Mouse (Mus musculus) liver, embryonic 16.5 days (tissue): ENCODE results near the gene Mrpl48. TPM values are rescaled to one million over a fixed set of nuclear protein-coding genes. Genes with fewer than 3 reads are reported as not detected.

Experiments used
- ATAC-seq: fragments of 200-750 bp; cut with Nextera tagmentation; 2 replicates; pipeline ENCODE4 v1.8.0; 2017; ENCODE audit warnings: low read depth, mild to moderate bottlenecking, moderate number of reproducible peaks, moderate library complexity
- H3K27ac ChIP-seq: fragments of 300-500 bp; sonication (generic); 2 replicates; pipeline ENCODE4 v1.5.1; 2014; ENCODE audit warnings: mild to moderate bottlenecking, low read length
- H3K27me3 ChIP-seq: fragments of 300-500 bp; sonication (generic); 2 replicates; pipeline ENCODE4 v1.6.1; 2014; ENCODE audit warnings: low read depth, low read length, mixed read lengths; ENCODE audit not compliant: control insufficient read depth, insufficient read depth
- H3K36me3 ChIP-seq: fragments of 300-500 bp; sonication (generic); 2 replicates; pipeline ENCODE4 v1.6.1; 2014; ENCODE audit warnings: mild to moderate bottlenecking; ENCODE audit not compliant: control insufficient read depth, insufficient read depth
- H3K4me1 ChIP-seq: fragments of 300-500 bp; sonication (generic); 2 replicates; pipeline ENCODE4 v1.6.1; 2014; ENCODE audit warnings: low read depth, low read length, mixed read lengths; ENCODE audit not compliant: control insufficient read depth
- H3K4me2 ChIP-seq: fragments of 300-500 bp; sonication (generic); 2 replicates; pipeline ENCODE4 v1.6.1; 2014; ENCODE audit warnings: low read depth, low read length, mixed read lengths
- H3K4me3 ChIP-seq: fragments of 300-500 bp; sonication (generic); 2 replicates; pipeline ENCODE4 v1.5.1; 2014; ENCODE audit warnings: low read depth, mild to moderate bottlenecking, low read length
- H3K9ac ChIP-seq: fragments of 300-500 bp; sonication (generic); 2 replicates; pipeline ENCODE4 v1.6.1; 2014; ENCODE audit warnings: low read depth, low read length
- H3K9me3 ChIP-seq: fragments of 300-500 bp; sonication (generic); replicated peaks from 2 replicates; pipeline ENCODE4 v1.6.1; 2016; ENCODE audit warnings: low read length; ENCODE audit not compliant: control insufficient read depth
- WGBS: fragments of 180-500 bp; shearing (Covaris S2); extraction: QIAGEN DNeasy Blood & Tissue Kit; methylation state at CpG from one replicate; pipeline ENCODE4 v1.1.7; 2014; ENCODE audit not compliant: insufficient replicate concordance; 5-methylcytosine and 5-hydroxymethylcytosine counted together
- polyA plus RNA-seq: library from polyadenylated mRNA; unstranded; fragments of >200 nt; fragmentation: Nextera tagmentation; extraction: Ambion mirVana; gene quantifications from 2 replicates; pipeline ENCODE4 v1.2.1, GENCODE M21; 2015

Mrpl48 gene
- polyA plus RNA-seq, 1 experiment from 2014 or later: 37.4 TPM

DNA sequence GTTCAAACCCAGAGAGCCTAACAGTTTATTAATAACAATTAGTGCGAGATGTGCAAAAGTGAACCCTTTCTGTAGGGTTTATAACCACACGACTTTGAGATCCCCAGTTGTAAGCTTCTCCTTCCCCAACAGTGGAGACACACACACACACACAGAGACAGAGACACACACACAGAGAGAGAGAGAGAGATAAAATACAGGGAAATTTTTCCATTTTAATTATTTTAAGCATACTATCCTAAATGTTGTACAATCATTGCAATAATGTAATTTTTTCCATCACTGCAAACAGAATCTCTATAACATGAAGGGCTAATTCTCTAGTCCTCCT is 16.6 kb downstream of the Mrpl48 start:
- peak overlapping the region; percentile 72 for H3K4me3 ChIP-seq
- no peaks in the 10 kb centered on the region for H3K27me3 ChIP-seq
- peaks cover 9% of the 10 kb centered on the region for H3K4me1 ChIP-seq
- peak overlapping the region; percentile 76 for H3K9ac ChIP-seq
- H3K9me3 ChIP-seq: no peaks in the 10 kb centered on the region
- H3K27ac ChIP-seq: peak overlapping the region; percentile 88; the same call in 1 of the 2 replicates
- no peaks in the 10 kb centered on the region for H3K36me3 ChIP-seq
- H3K4me2 ChIP-seq: peak overlapping the region; percentile 78
- WGBS: 7% methylated on average over 2 of the region's 2 CpGs
- ATAC-seq: no peak

DNA sequence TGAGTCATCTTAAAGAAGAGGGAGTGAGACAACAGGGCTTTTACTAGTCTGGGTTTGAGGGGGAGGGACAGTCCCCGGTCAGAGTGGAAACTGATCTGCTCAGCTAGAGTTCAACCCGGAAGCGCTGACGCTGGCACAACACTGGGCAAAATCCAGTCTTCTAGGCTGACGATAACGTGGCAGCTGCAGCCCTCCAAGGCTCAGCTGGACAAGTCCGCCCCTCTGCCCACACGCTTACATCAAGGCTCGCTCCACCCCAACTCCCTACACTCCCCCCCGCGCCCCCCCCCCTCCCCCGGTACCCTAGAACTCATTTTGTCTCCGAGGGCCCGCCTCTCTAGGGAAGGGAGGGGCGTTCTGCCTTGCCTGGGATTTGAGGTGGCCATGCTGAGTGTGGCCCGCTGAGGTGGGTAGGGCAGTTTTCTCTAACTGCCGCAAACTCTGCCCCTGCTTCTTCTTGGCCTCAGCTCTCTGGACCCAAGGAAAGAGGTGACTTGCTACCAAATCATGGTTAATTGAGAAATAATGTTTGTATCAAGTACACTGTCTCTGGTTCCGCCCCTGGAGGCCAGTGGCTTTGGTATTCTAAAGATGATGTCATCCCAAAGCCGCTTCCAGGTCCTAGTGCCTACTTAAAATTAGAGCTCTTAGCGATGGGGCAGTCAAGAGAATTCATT is 17.1 kb downstream of the Mrpl48 start:
- Histone ChIP-seq H3K9ac (peak overlapping the region; percentile 76), H3K4me3 (peak overlapping the region; percentile 72), H3K27ac (peak overlapping the region; percentile 88), H3K27me3 (no peaks in the 10 kb centered on the region), H3K4me2 (peak overlapping the region; percentile 78), H3K36me3 (no peaks in the 10 kb centered on the region), H3K9me3 (no peaks in the 10 kb centered on the region), H3K4me1 (peaks cover 9% of the 10 kb centered on the region)
- 1% methylated on average over 17 of the region's 20 CpGs for whole genome bisulfite sequencing
- ATAC-seq: peak; percentile 91

DNA sequence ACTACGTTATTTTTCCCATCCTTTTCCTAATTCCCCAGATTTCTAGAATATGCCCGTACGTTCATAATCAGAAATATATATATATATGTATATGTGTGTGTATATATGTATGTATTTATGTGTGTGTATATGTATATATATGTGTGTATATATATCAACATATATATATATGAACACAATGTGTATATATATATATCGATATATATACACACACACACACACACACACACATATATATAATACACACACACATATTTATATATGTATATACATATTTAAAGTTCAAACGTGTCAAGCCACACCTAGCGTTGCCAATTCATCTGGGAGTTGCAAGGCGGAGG is 17.6 kb downstream of the Mrpl48 start:
- peak overlapping the region; percentile 88 for H3K27ac ChIP-seq
- peaks cover 9% of the 10 kb centered on the region for H3K4me1 ChIP-seq
- peak overlapping the region; percentile 78 for H3K4me2 ChIP-seq
- H3K9ac ChIP-seq: peak overlapping the region; percentile 76
- 35% methylated on average over 7 of the region's 7 CpGs for WGBS
- H3K4me3 ChIP-seq: peak overlapping the region; percentile 72
- no peaks in the 10 kb centered on the region for H3K9me3 ChIP-seq
- H3K27me3 ChIP-seq: no peaks in the 10 kb centered on the region
- no peaks in the 10 kb centered on the region for H3K36me3 ChIP-seq
- no peak for ATAC-seq

DNA sequence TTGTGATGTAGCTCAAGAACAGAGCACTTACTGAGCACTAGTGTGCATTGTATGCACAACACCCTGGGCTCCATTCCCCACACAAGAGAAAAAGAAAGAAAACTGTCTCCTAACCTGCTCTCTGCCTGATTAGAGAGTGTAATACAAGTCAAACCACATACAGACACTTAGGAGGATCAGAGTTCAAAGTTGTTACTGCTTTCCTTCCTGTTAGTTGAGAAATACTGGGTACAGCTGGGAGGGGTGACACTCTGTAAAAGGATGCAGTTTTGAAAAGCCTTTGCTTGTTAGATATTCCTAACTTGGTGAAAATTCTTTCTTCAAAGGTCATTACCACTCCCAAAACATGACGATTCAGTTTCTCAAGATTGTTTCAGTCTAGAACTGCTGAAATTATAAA is 18.3 kb downstream of the Mrpl48 start:
- Histone ChIP-seq H3K27me3 (no peaks in the 10 kb centered on the region), H3K9ac (no peak overlapping the region), H3K4me1 (peaks cover 9% of the 10 kb centered on the region), H3K36me3 (no peaks in the 10 kb centered on the region), H3K4me3 (no peak overlapping the region), H3K27ac (peak overlapping the region; percentile 20), H3K9me3 (no peaks in the 10 kb centered on the region), H3K4me2 (no peak overlapping the region)
- WGBS: 53% methylated on average over 1 of the region's 1 CpGs
- ATAC-seq: no peak

DNA sequence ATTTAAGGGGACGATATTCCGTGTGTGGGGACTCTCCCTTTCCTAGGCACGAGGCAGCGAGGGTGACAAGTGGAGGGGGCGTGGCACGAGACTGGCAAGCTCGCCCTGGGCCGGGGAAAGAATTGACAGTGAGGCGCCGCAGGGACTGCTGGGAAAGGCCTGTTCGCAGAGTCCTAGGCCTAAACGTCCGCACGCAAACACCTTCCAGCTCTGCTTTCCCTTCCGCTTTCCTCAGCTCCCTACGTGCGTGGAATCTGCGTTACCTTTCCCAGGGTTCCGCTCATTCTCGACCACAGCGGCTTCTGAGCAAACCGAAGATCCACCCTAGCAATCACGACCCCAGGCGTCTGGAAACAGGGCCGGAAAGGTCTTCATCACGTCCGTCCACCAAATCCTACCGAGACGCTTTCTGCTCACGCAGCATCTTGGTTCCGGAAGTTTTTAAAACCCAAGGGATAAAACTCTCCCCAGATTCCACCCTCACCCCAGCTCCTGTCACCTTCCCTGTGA is 25.3 kb downstream of the Mrpl48 start:
- Histone ChIP-seq H3K9me3 (no peaks in the 10 kb centered on the region), H3K27me3 (no peaks in the 10 kb centered on the region), H3K4me2 (peak overlapping the region; percentile 82), H3K9ac (peak overlapping the region; percentile 81), H3K4me1 (peaks cover 17% of the 10 kb centered on the region), H3K27ac (peak overlapping the region; percentile 74), H3K36me3 (no peaks in the 10 kb centered on the region), H3K4me3 (peak overlapping the region; percentile 73)
- under 1% methylated on average over 31 of the region's 31 CpGs for WGBS
- ATAC-seq: peak; percentile 95

DNA sequence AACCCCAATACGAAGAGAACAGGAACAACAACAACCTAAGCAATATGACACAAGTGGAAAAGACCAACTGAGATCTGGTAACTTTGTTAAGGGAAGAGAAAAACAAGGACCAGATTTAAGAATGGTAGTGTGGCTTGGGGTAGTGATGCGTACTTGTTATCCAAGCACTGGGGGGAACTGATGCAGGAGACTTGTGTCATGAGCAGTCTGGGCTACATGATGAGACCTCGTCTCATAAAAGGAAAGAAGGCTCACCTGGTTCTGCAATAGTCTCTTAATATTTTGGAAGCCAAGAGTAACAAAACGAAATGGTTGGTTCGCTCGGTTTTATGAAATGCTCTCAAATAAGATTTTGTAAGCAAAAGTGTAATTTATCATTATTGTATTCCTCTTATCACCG is 25.9 kb downstream of the Mrpl48 start:
- H3K27ac ChIP-seq: no peak overlapping the region
- peak overlapping the region; percentile 82 for H3K4me2 ChIP-seq
- 33% methylated on average over 7 of the region's 7 CpGs for WGBS
- ATAC-seq: no peak
- no peaks in the 10 kb centered on the region for H3K9me3 ChIP-seq
- peak overlapping the region; percentile 73 for H3K4me3 ChIP-seq
- H3K4me1 ChIP-seq: peaks cover 17% of the 10 kb centered on the region
- H3K9ac ChIP-seq: peak overlapping the region; percentile 81
- H3K36me3 ChIP-seq: no peaks in the 10 kb centered on the region
- H3K27me3 ChIP-seq: no peaks in the 10 kb centered on the region

DNA sequence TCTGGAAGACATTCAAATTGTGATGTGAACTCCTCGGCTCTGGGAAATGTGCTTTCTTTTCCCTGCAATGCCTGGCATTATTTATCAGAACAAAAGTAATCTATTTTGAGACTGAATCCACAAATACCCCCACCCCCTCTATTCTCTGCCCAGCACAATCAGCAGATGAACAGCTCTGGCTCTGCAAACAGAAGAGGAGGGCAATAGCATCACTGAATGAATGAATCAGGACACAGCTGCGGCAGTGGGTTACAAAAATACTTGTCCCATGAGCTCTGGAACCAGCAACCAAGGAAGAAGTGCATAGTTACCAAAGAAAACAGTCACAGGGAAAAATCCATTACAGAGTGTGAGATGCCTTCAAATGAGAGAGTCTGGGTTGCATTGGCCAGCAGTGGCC is 29.3 kb downstream of the Mrpl48 start:
- no peak overlapping the region for H3K9ac ChIP-seq
- WGBS: 75% methylated on average over 2 of the region's 2 CpGs
- ATAC-seq: no peak
- H3K27ac ChIP-seq: no peak overlapping the region
- no peaks in the 10 kb centered on the region for H3K27me3 ChIP-seq
- H3K36me3 ChIP-seq: no peaks in the 10 kb centered on the region
- no peak overlapping the region for H3K4me2 ChIP-seq
- H3K4me3 ChIP-seq: no peak overlapping the region
- H3K9me3 ChIP-seq: no peaks in the 10 kb centered on the region
- H3K4me1 ChIP-seq: peaks cover 19% of the 10 kb centered on the region

DNA sequence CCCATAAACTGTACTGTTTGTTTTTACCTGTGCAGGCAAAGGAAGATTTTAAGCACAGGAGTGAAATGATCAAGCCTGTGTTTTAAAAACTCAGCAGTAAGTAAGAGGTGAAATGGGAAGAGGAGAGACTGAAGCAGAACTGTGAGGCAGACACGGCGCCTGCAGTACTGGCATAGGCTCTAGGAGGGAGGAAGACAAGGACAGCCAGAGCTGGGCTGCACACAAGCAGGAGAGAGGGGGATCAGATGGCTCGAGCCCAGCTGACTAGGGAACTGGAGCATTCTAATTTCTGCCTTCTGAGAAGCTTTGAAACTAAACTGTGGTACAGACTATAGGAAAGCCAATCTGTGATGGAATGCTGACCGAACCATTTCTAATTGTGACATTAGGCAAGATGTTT is 35.4 kb downstream of the Mrpl48 start:
- Histone ChIP-seq H3K27ac (peak overlapping the region; percentile 74), H3K4me2 (no peak overlapping the region), H3K9me3 (no peaks in the 10 kb centered on the region), H3K27me3 (no peaks in the 10 kb centered on the region), H3K36me3 (no peaks in the 10 kb centered on the region), H3K4me1 (peaks cover 35% of the 10 kb centered on the region), H3K4me3 (no peak overlapping the region), H3K9ac (no peak overlapping the region)
- WGBS: 82% methylated on average over 4 of the region's 4 CpGs
- ATAC-seq: no peak

DNA sequence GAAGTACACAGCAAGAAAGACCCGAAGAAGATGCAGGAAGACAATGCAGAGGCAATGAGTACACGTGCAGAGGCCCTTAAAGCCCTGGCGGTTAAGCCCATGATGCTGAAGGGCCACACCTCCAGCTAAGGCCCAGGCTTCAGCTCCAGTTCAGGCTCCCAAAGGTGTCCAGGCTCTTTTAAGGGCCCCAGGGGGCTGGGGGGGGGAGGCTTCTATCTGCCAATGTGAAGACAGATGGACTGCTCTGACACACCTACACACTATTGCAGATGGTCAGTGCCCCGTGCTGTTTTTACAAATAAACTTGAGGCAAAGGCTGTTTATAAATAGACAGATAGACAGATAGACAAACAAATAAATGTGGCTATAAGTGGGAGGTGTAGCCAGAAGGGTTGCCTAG is 36.0 kb downstream of the Mrpl48 start:
- ATAC-seq: no peak
- no peaks in the 10 kb centered on the region for H3K27me3 ChIP-seq
- no peaks in the 10 kb centered on the region for H3K9me3 ChIP-seq
- no peak overlapping the region for H3K4me2 ChIP-seq
- peak overlapping the region; percentile 74 for H3K27ac ChIP-seq
- no peak overlapping the region for H3K4me3 ChIP-seq
- 69% methylated on average over 4 of the region's 4 CpGs for WGBS
- H3K4me1 ChIP-seq: peaks cover 35% of the 10 kb centered on the region
- peaks cover 3% of the 10 kb centered on the region; the same call in 1 of the 2 replicates for H3K36me3 ChIP-seq
- H3K9ac ChIP-seq: no peak overlapping the region
